Mouse (Mus musculus): ENCODE data around the gene Tmem82. TPM values are rescaled to one million over a fixed set of nuclear protein-coding genes. Genes with fewer than 3 reads are reported as not detected.

Tmem82 gene
- polyA plus RNA-seq, 1 experiment = 29.0 TPM

GRCm38 (mm10) chr4:141614946-141615345 is 3.5 kb downstream of the Tmem82 start:
- no peaks in the 10 kb centered on the region for H3K36me3 ChIP-seq (ENCODE audit: control insufficient read depth, insufficient read depth, low read length)
- no peaks in the 10 kb centered on the region for H3K27me3 ChIP-seq (replicated peaks; ENCODE audit: control insufficient read depth, insufficient read depth, low read length)
- H3K4me1 ChIP-seq (ENCODE audit: control insufficient read depth, insufficient read depth, low read length) = peaks cover 3% of the 10 kb centered on the region; the same call in 1 of the 2 replicates
- TF ChIP-seq POLR2A (IDR thresholded peaks at IDR 0.05; ENCODE audit: low read depth, low read length) = no peak
- TF ChIP-seq CTCF (conservative IDR thresholded peaks at IDR 0.05; ENCODE audit: insufficient read depth, insufficient read length, low read depth, low read length) = no peak
- no peak overlapping the region for H3K4me3 ChIP-seq (ENCODE audit: insufficient read depth, low read depth, low read length)
- DNase-seq = no peak
- 87% methylated on average over 14 of the region's 14 CpGs for WGBS
- no peak overlapping the region for H3K27ac ChIP-seq (ENCODE audit: insufficient read depth, low read depth, low read length)

DNA sequence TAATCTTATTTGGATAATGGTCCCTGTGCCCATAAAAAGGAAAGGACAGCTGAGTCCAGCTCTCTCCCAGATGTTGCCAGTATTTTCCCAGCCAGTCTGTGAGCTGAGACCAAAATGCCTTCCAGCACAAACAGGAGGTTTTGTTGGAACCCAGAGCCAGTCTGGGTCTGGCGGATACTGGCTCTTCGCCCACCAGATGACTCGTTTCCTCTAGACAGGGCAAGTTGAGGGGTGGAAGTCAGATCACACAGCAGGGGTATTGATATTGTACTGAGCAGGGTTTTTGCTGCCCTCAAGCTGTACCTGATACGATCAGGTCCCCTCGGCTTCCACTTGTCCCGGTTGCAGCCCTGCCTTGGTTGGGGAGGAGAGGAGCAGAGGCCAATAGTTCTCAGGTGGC is 8.9 kb downstream of the Tmem82 start:
- Histone ChIP-seq H3K36me3 (ENCODE audit: control insufficient read depth, insufficient read depth, low read length) (no peaks in the 10 kb centered on the region), H3K27ac (ENCODE audit: insufficient read depth, low read depth, low read length) (no peak overlapping the region), H3K4me3 (ENCODE audit: insufficient read depth, low read depth, low read length) (no peak overlapping the region), H3K4me1 (ENCODE audit: control insufficient read depth, insufficient read depth, low read length) (peaks cover 18% of the 10 kb centered on the region), H3K27me3 (replicated peaks; ENCODE audit: control insufficient read depth, insufficient read depth, low read length) (no peaks in the 10 kb centered on the region)
- peak; percentile 58 for DNase-seq
- 53% methylated on average over 6 of the region's 6 CpGs for WGBS
- TF ChIP-seq CTCF (conservative IDR thresholded peaks at IDR 0.05; ENCODE audit: insufficient read depth, insufficient read length, low read depth, low read length) = no peak
- no peak for TF ChIP-seq POLR2A (IDR thresholded peaks at IDR 0.05; ENCODE audit: low read depth, low read length)

DNA sequence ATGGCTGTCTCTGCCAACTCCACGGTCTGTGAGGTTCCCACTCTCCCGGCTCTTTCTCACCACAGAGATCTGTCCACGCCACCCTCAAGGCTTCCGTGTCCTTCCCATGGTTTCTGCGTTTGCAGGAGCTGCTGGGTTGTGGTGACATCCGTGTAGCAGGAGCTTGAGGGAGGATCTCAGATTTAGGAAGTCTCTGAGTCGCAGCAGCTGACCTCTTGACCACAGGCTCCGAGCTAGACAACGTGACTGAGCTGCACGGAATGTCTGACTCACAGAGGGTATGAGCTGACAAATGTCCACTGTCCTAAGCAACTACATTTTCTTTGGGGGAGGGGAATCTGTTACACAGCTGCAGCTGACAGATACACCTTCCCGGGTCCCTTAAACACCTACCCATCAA is 12.6 kb downstream of the Tmem82 start, which contains the start of gene Fblim1:
Gene Fblim1 (minus strand): TSS at position 236 of the 400 bp plus-strand sequence.
- Histone ChIP-seq H3K4me1 (ENCODE audit: control insufficient read depth, insufficient read depth, low read length) (peaks cover 34% of the 10 kb centered on the region), H3K36me3 (ENCODE audit: control insufficient read depth, insufficient read depth, low read length) (no peaks in the 10 kb centered on the region), H3K27me3 (replicated peaks; ENCODE audit: control insufficient read depth, insufficient read depth, low read length) (no peaks in the 10 kb centered on the region), H3K27ac (ENCODE audit: insufficient read depth, low read depth, low read length) (peak within 1 kb of the TSS; percentile 72), H3K4me3 (ENCODE audit: insufficient read depth, low read depth, low read length) (peak within 1 kb of the TSS; percentile 33)
- WGBS = 69% methylated on average over 11 of the region's 11 CpGs
- TF ChIP-seq POLR2A (IDR thresholded peaks at IDR 0.05; ENCODE audit: low read depth, low read length) = no peak
- no peak for TF ChIP-seq CTCF (conservative IDR thresholded peaks at IDR 0.05; ENCODE audit: insufficient read depth, insufficient read length, low read depth, low read length)
- peak; percentile 72 for DNase-seq

DNA sequence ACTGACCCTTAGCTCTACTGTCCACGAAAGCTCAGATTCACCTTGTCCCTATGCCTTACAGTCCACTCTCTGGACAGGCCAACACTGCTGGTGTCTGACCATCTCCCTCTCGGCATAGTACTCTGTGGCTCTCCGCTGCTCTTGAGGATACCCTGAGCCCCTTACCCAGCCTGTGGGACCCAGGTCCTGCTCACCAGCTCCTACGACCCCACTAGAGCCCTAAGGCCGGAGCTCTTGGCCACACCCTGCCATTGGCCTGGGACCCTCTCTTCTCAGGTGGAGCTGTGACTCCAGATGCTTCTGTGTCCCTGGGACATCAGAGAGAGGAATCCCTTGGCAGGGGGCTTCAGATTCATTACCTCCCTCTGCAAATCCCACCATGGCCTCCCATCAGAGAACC is 13.0 kb downstream of the Tmem82 start:
- TF ChIP-seq POLR2A (IDR thresholded peaks at IDR 0.05; ENCODE audit: low read depth, low read length) (no peak), CTCF (conservative IDR thresholded peaks at IDR 0.05; ENCODE audit: insufficient read depth, insufficient read length, low read depth, low read length) (no peak)
- Histone ChIP-seq H3K4me1 (ENCODE audit: control insufficient read depth, insufficient read depth, low read length) (peaks cover 34% of the 10 kb centered on the region), H3K27me3 (replicated peaks; ENCODE audit: control insufficient read depth, insufficient read depth, low read length) (no peaks in the 10 kb centered on the region), H3K27ac (ENCODE audit: insufficient read depth, low read depth, low read length) (peak overlapping the region; percentile 72), H3K4me3 (ENCODE audit: insufficient read depth, low read depth, low read length) (peak overlapping the region; percentile 33), H3K36me3 (ENCODE audit: control insufficient read depth, insufficient read depth, low read length) (no peaks in the 10 kb centered on the region)
- no peak for DNase-seq
- 89% methylated on average over 5 of the region's 5 CpGs for WGBS

- peaks cover 35% of the 10 kb centered on the region for H3K4me1 ChIP-seq (ENCODE audit: control insufficient read depth, insufficient read depth, low read length)
- WGBS = 27% methylated on average over 8 of the region's 8 CpGs
- no peak for TF ChIP-seq CTCF (conservative IDR thresholded peaks at IDR 0.05; ENCODE audit: insufficient read depth, insufficient read length, low read depth, low read length)
- TF ChIP-seq POLR2A (IDR thresholded peaks at IDR 0.05; ENCODE audit: low read depth, low read length) = no peak
- no peaks in the 10 kb centered on the region for H3K27me3 ChIP-seq (replicated peaks; ENCODE audit: control insufficient read depth, insufficient read depth, low read length)
- peak overlapping the region; percentile 64 for H3K27ac ChIP-seq (ENCODE audit: insufficient read depth, low read depth, low read length)
- DNase-seq = peak; percentile 92
- no peak overlapping the region for H3K4me3 ChIP-seq (ENCODE audit: insufficient read depth, low read depth, low read length)
- H3K36me3 ChIP-seq (ENCODE audit: control insufficient read depth, insufficient read depth, low read length) = no peaks in the 10 kb centered on the region
These were observed 13.9 kb downstream of the Tmem82 start for GRCm38 (mm10) chr4:141604493-141604892.

DNA sequence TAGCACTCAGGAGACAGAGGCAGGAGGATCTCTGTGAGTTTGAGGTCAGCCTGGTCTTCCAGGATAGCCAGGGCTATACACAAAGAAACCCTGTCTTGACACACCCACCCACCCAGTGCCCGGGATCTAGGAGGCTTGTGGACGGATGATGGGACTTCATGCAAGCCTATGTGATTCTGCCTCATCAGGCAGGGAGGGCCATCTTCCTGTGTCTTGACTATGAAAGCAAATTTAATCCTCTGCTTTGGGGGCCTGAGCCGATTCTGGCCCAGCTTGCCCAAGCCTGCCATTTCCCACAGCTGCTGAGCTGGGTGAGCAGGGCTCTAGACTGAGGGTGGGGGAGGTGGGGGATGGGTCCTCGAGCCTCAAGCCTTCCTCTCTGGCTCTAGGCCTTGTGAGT is 14.5 kb downstream of the Tmem82 start:
- no peak for DNase-seq
- WGBS = 71% methylated on average over 4 of the region's 4 CpGs
- Histone ChIP-seq H3K27me3 (replicated peaks; ENCODE audit: control insufficient read depth, insufficient read depth, low read length) (no peaks in the 10 kb centered on the region; the same call in 1 of the 2 replicates), H3K27ac (ENCODE audit: insufficient read depth, low read depth, low read length) (peak overlapping the region; percentile 64), H3K36me3 (ENCODE audit: control insufficient read depth, insufficient read depth, low read length) (no peaks in the 10 kb centered on the region), H3K4me3 (ENCODE audit: insufficient read depth, low read depth, low read length) (no peak overlapping the region), H3K4me1 (ENCODE audit: control insufficient read depth, insufficient read depth, low read length) (peaks cover 38% of the 10 kb centered on the region)
- TF ChIP-seq POLR2A (IDR thresholded peaks at IDR 0.05; ENCODE audit: low read depth, low read length) (no peak), CTCF (conservative IDR thresholded peaks at IDR 0.05; ENCODE audit: insufficient read depth, insufficient read length, low read depth, low read length) (no peak)

GRCm38 (mm10) chr4:141602523-141603223 is 15.8 kb downstream of the Tmem82 start:
- peak; percentile 60 for DNase-seq
- Histone ChIP-seq H3K4me3 (ENCODE audit: insufficient read depth, low read depth, low read length) (no peak overlapping the region), H3K27me3 (replicated peaks; ENCODE audit: control insufficient read depth, insufficient read depth, low read length) (no peaks in the 10 kb centered on the region; the same call in 1 of the 2 replicates), H3K4me1 (ENCODE audit: control insufficient read depth, insufficient read depth, low read length) (peaks cover 38% of the 10 kb centered on the region), H3K27ac (ENCODE audit: insufficient read depth, low read depth, low read length) (peak overlapping the region; percentile 70), H3K36me3 (ENCODE audit: control insufficient read depth, insufficient read depth, low read length) (no peaks in the 10 kb centered on the region)
- WGBS = 56% methylated on average over 11 of the region's 11 CpGs
- TF ChIP-seq CTCF (conservative IDR thresholded peaks at IDR 0.05; ENCODE audit: insufficient read depth, insufficient read length, low read depth, low read length) (no peak), POLR2A (IDR thresholded peaks at IDR 0.05; ENCODE audit: low read depth, low read length) (no peak)

All from kidney, adult 2 months (tissue).